Mouse (Mus musculus): ENCODE measurements at regions not wholly inside any gene's neighbourhood (a gene's known extent, or its start where the extent isn't known, plus 50 kb on each side); places are given as distances from the start of the nearest gene placed in this dataset.

GRCm38 (mm10) chr2:146624207-146624606, 112.1 kb upstream of the Ralgapa2 start:
- no peak for DNase-seq (ENCODE audit: low spot score in 2 of 2)

DNA sequence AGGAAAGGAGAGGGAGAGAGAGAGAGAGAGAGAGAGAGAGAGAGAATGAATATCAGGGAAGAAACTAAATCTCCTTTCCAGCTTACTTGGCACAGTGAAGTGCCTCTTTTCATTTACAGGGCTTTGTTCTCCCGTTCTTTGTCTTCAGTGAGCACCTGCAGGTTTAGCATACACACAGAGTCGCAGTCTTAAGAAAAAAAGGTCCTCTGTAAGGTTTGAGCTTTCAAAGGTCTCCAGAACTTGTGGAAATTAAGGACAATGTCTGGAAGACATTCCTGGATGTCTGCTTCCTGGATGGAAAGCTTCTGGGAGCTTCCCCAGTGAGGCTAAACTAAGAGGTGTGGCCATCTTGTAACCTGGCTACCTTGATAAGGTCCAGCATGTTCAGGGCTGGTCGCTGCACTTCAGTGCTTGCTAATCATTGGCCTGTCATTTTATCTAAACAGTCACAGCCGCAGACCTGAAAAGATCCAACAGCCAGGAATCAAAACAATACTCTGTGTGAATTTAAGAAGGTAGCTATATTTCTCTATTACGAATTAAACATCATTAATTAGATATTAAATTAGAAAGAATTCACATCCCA, 113.1 kb upstream of the Ralgapa2 start:
- DNase-seq (ENCODE audit: low spot score in 2 of 2): no peak

- DNase-seq (ENCODE audit: low spot score in 2 of 2): no peak
These were observed 114.4 kb upstream of the Ralgapa2 start for GRCm38 (mm10) chr2:146626531-146626930.

GRCm38 (mm10) chr2:146630179-146630578, 118.0 kb upstream of the Ralgapa2 start:
- no peak for DNase-seq (ENCODE audit: low spot score in 2 of 2)

DNA sequence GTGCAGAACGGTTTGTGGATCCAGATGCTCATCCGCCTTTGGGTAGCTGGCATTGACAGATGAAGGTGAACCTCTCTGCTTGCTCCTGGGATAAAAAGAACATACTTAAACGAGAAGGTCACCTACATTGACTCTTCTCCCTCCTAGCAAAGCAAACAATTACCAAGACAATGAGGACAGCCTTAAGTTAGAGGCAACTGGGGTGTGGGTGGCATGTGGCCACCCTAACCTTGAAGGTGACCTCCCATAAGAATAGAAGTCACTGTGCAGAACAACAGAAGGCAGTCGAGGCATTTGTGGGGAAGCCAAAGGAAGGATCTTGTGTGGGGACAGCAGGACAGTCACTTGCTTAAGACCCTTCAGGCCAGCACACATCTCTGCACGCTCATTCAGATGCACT, 119.0 kb upstream of the Ralgapa2 start:
- DNase-seq (ENCODE audit: low spot score in 2 of 2): no peak

DNA sequence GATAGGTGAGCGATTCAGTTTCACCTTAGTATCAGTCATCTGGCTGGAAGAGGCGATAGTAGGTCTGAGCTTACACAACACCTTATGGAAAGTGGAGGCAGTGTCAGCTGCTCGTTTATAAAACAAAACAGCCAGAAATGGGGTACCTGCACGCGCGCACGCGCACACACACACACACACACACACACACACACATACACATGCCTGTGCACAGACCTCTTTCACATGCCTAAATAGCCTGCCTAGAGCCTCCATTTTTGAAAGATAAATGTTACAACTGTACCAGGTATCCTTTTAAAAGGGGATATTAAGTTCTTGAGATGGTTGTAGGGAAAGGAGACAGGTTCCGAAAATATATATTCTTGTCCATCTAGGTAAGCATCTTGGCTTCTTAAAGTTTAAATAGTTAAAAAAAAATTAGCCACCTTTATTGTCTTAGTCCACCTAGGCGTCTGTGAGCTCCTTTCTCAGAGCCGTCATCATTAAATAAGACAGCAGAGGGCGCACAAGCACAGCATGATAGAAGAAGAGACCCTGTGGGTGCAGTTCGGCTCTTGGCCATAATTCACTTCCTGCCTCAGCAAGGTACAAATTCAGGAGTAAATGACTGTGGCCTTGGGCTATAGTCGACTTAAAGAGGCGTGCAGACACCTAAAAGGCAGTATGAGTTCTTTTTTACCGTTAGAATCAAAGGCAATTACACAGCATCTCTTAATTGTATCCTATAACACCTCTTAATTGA, 121.4 kb upstream of the Ralgapa2 start:
- DNase-seq (ENCODE audit: low spot score in 2 of 2): peak; percentile 73 to 81

DNA sequence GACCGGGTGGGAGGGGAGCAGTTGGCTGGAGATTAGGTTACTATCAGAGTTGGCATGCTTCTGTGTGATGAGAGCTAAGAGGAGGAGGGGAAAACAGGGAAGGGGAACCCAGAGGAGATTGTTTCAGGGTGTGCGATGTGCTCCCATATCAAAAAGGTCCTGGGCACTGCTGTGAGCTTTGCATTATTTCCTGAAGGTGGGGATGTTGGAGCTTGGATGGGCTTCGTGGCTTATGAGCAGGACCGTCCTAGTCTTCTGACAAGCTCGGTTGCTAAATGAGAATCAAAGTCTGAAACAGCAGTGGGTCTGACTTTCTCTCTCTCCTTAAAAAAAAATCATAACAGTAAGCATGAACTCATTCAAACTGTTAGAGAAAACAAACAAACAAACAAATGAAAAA, 125.4 kb upstream of the Ralgapa2 start:
- DNase-seq (ENCODE audit: low spot score in 2 of 2): no peak

GRCm38 (mm10) chr2:146646237-146646972, 134.3 kb upstream of the Ralgapa2 start:
- DNase-seq (ENCODE audit: low spot score in 2 of 2): peak; percentile 8 to 15

GRCm38 (mm10) chr2:146646973-146647282, 134.8 kb upstream of the Ralgapa2 start:
- no peak for DNase-seq (ENCODE audit: low spot score in 2 of 2)

DNA sequence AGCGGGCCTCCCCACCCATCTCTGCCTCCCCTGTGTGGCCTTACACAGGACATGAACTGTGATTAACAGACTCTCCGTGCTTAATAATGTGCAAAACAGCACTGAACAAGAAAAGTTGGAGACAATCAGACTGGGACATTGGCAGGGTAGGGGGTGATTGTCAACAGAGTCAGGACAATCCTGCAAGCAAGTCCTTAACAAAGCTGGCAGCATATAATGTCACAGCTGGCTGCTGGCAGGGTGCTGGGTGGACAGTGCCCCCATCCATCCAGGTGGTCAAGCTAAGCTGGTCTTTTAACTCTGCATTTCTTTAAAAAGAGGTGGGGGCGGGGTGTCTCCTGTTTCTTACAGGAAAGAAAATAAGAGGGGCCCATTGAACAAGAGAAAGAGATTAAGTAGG, 149.2 kb upstream of the Ralgapa2 start:
- DNase-seq (ENCODE audit: low spot score in 2 of 2): no peak

- DNase-seq (ENCODE audit: low spot score in 2 of 2): no peak
These were observed 160.6 kb upstream of the Ralgapa2 start for GRCm38 (mm10) chr2:146672761-146673160.

DNA sequence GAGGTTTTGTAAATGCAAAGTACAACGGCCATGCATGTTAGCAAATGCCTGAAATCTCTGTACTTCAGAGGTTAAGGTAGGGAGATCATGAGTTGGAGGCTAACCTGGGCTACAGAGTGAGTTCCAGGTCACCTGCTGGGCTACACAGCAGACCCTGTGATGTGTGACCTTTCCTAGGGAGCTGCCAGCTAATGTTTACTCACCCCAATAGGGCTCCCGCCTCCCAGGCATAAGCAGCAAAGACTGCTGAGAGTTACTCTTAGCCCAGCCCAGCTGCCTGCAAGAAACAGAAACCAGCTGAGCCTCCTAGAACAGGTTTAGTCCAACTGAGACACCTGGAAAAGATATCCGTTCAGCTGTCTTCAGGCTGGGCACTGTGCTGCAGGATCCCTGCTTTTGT, 169.8 kb upstream of the Ralgapa2 start:
- no peak for DNase-seq (ENCODE audit: low spot score in 2 of 2)

- DNase-seq (ENCODE audit: low spot score in 2 of 2): peak in 1 of 2 experiments; percentile 13
These were observed 169.7 kb upstream of the Kiz start for GRCm38 (mm10) chr2:146685854-146686507.

GRCm38 (mm10) chr2:146688544-146688943, 167.1 kb upstream of the Kiz start:
- DNase-seq (ENCODE audit: low spot score in 2 of 2): no peak

GRCm38 (mm10) chr2:146693484-146693883, 162.2 kb upstream of the Kiz start:
- no peak for DNase-seq (ENCODE audit: low spot score in 2 of 2)

- no peak for DNase-seq (ENCODE audit: low spot score in 2 of 2)
These were observed 161.6 kb upstream of the Kiz start for GRCm38 (mm10) chr2:146694041-146694440.

GRCm38 (mm10) chr2:146696277-146696676, 159.4 kb upstream of the Kiz start:
- no peak for DNase-seq (ENCODE audit: low spot score in 2 of 2)

DNA sequence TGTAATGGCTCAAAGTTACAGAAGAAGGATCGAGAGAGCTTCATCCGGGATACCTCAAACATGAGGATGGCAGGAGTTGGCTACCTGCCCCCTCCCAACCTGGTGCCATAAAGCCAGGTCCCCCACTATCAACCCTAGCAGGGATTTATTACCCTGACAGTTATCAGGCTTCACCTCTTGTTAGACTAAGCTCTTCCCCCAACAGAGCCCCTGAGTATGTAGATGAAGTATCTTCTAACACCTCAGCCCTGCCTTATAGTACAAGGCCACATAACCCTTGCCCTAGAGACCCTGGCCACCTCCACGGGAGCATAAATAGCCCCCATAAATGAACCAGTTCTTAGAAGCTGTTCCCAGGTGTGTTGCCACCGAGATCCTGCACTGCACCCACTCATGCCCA, 158.9 kb upstream of the Kiz start:
- no peak for DNase-seq (ENCODE audit: low spot score in 2 of 2)

DNA sequence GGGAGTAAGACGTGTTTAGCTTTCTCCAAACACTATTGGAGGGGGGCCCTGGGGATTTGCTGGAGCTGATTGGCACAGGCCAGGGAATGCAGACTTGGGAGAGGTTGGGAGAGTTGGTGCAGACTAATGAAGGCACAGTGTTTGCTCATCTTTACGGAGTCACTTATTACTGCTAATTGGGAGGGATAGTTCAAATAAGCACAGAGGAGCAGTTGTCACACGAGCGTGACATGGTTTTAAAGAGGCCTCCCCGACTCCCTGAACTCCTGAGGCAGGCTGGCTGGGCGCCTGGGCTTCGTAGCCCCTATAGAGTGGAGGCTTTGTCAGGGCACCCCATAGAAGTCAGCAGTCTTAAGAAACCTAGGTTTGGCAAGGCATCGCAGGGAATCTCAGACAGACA, 145.0 kb upstream of the Kiz start:
- DNase-seq (ENCODE audit: low spot score in 2 of 2): peak; percentile 42 to 47

GRCm38 (mm10) chr2:146721184-146721715, 134.4 kb upstream of the Kiz start:
- DNase-seq (ENCODE audit: low spot score in 2 of 2): no peak

DNA sequence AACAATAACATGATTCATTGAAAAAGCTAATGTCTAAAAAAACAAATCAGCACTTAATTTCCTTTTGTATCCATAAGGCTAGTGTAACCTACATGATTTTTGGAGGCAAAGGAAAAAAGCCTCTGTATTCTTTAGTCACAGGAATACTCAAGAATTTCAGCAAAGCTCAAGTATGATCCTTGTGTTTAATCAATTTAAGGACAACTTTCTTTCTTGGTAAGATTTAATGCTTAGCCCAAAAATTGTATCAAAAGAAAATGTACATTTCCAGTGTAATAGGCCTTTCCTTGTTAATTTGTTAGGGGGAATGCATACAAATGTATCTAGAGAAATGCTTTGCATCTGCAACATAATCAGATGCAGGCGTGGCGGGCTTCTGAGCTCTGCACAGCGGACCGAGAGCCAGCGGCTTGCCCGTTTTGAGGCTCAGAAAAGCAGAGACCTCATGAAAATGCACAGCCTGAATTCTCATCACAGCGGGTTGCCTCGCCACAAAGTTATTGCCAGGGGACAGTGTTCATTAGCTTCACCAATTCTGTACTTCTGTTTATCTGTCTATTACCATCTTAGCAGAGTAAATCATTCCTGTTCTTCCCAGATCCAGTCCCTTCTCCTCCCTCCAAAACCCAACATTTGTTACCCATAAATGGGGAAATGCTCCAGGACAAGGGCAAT, 133.2 kb upstream of the Kiz start:
- DNase-seq (ENCODE audit: low spot score in 2 of 2): no peak
